Mouse (Mus musculus) liver, embryonic 11.5 days (tissue): ENCODE results near the gene Dnaja3. TPM values are rescaled to one million over a fixed set of nuclear protein-coding genes. Genes with fewer than 3 reads are reported as not detected.
"Not testable (repeated sequence)": the region's sequence is repeated elsewhere in the genome, so short reads cannot be mapped to it uniquely, and the experiment has no call there.

Experiments
- ATAC-seq: fragments of 200-750 bp; cut with Nextera tagmentation; replicated peaks from 2 replicates; pipeline ENCODE4 v1.8.0; 2017; ENCODE audit warnings: moderate number of reproducible peaks, mild to moderate bottlenecking, moderate TSS enrichment, moderate library complexity; ENCODE audit not compliant: low FRiP score
- DNase-seq: peaks from one replicate; pipeline ENCODE4 v3.0.0-alpha.2; 2017; ENCODE audit warnings: low spot score
- H3K27ac ChIP-seq: fragments of 300-500 bp; sonication (generic); 2 replicates; pipeline ENCODE4 v1.5.1; 2014; ENCODE audit warnings: mild to moderate bottlenecking, low read depth, low read length, control low read depth
- H3K27me3 ChIP-seq: fragments of 300-500 bp; sonication (generic); replicated peaks from 2 replicates; pipeline ENCODE4 v1.6.1; 2014; ENCODE audit warnings: low read length, mixed read lengths; ENCODE audit not compliant: control insufficient read depth, insufficient read depth
- H3K36me3 ChIP-seq: fragments of 300-500 bp; sonication (generic); 2 replicates; pipeline ENCODE4 v1.6.1; 2014; ENCODE audit warnings: mild to moderate bottlenecking, low read length, moderate library complexity, mixed read lengths; ENCODE audit not compliant: control insufficient read depth, insufficient read depth
- H3K4me1 ChIP-seq: fragments of 300-500 bp; sonication (generic); replicated peaks from 2 replicates; pipeline ENCODE4 v1.6.1; 2014; ENCODE audit warnings: low read length, mixed read lengths; ENCODE audit not compliant: control insufficient read depth, insufficient read depth
- H3K4me2 ChIP-seq: fragments of 300-500 bp; sonication (generic); 2 replicates; pipeline ENCODE4 v1.6.1; 2014; ENCODE audit warnings: mild to moderate bottlenecking, control low read depth, moderate library complexity
- H3K4me3 ChIP-seq: fragments of 300-500 bp; sonication (generic); 2 replicates; pipeline ENCODE4 v1.5.1; 2014; ENCODE audit warnings: low read depth, low read length, control low read depth
- H3K9ac ChIP-seq: fragments of 300-500 bp; sonication (generic); 2 replicates; pipeline ENCODE4 v1.6.1; 2014; ENCODE audit warnings: low read depth, low read length, control low read depth
- H3K9me3 ChIP-seq: fragments of 300-500 bp; sonication (generic); 2 replicates; pipeline ENCODE4 v1.6.1; 2016; ENCODE audit warnings: low read length, inconsistent platforms, mixed read lengths; ENCODE audit not compliant: control insufficient read depth
- whole genome bisulfite sequencing: fragments of 180-500 bp; shearing (Covaris S2); extraction: QIAGEN DNeasy Blood & Tissue Kit; methylation state at CpG from one replicate; pipeline ENCODE4 v1.1.7; 2014; 5-methylcytosine and 5-hydroxymethylcytosine counted together
- polyA plus RNA-seq: library from polyadenylated mRNA; unstranded; fragments of >200 nt; fragmentation: Nextera tagmentation; extraction: Ambion mirVana; gene quantifications from 2 replicates; pipeline ENCODE4 v1.2.1, GENCODE M21; 2014

Dnaja3 gene
- polyA plus RNA-seq, 1 experiment from 2014 or later = 104 TPM

DNA sequence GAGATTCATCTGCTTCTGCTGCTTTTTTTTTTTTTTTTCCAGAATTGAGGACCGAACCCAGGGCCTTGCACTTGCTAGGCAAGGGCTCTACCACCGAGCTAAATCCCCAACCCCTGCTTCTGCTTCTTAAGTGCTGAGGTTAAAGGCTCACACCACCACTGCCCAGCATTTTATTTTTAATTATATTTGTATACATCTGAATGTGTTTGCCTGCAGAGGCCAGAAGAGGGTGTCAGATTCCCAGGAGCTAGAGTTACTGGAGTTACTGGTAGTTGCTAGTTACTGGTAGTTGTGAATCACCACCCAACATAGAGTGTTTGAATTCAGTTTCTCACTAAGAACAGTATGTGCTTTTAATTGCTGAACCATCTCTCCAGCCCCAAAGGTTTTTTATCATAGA, 100.2 kb downstream of the Dnaja3 start:
- ATAC-seq = no peak
- H3K9me3 ChIP-seq = peaks cover 8% of the 10 kb centered on the region; the same call in 1 of the 2 replicates
- no peaks in the 10 kb centered on the region for H3K4me1 ChIP-seq
- H3K27ac ChIP-seq = no peak overlapping the region
- no peak overlapping the region for H3K4me3 ChIP-seq
- 86% methylated on average over 2 of the region's 2 CpGs for WGBS
- H3K36me3 ChIP-seq = peaks cover 9% of the 10 kb centered on the region; the same call in 1 of the 2 replicates
- H3K9ac ChIP-seq = no peak overlapping the region
- H3K27me3 ChIP-seq = no peaks in the 10 kb centered on the region
- DNase-seq = no peak
- no peak overlapping the region for H3K4me2 ChIP-seq

DNA sequence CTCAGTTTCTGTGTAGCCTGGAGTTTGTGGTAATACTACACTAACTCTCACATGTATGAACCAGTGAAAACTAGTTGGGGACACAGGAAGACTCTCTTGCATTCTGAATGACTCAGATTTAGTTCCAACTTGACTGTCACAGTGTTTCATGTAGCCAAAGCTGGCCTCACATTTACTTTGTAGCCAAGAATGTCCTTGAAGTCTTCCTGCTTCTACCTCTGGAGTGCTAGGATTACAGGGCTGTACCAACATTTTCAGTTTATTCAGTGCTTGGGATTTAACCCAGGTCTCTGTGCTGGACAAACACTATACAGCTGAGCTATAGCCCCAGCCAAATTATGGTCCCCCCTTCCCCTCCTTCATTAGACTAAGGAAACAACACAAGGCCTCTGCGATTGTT, 102.4 kb downstream of the Dnaja3 start:
- Histone ChIP-seq H3K4me1 (no peaks in the 10 kb centered on the region), H3K4me2 (no peak overlapping the region), H3K27ac (no peak overlapping the region), H3K4me3 (no peak overlapping the region), H3K9ac (no peak overlapping the region), H3K36me3 (peaks cover 9% of the 10 kb centered on the region; the same call in 1 of the 2 replicates), H3K9me3 (peaks cover 8% of the 10 kb centered on the region; the same call in 1 of the 2 replicates), H3K27me3 (no peaks in the 10 kb centered on the region)
- WGBS = 97% methylated on average over 1 of the region's 1 CpGs
- ATAC-seq (no peak), DNase-seq (no peak)

- Histone ChIP-seq H3K4me2 (no peak overlapping the region), H3K9ac (no peak overlapping the region), H3K4me3 (no peak overlapping the region), H3K27me3 (no peaks in the 10 kb centered on the region), H3K36me3 (peaks cover 4% of the 10 kb centered on the region; the same call in 1 of the 2 replicates), H3K4me1 (0 out of 2 replicates have a peak, but pooled peaks cover 8% of the 10 kb centered on the region), H3K27ac (no peak overlapping the region), H3K9me3 (no peaks in the 10 kb centered on the region; the same call in 1 of the 2 replicates)
- ATAC-seq (no peak), DNase-seq (no peak)
- WGBS = 87% methylated on average over 3 of the region's 3 CpGs
Observed at GRCm38 (mm10) chr16:4752155-4752554, 112.4 kb downstream of the Dnaja3 start.

GRCm38 (mm10) chr16:4754045-4754444, 114.3 kb downstream of the Dnaja3 start:
- ATAC-seq = no peak
- WGBS = 87% methylated on average over 3 of the region's 3 CpGs
- no peak overlapping the region for H3K27ac ChIP-seq

GRCm38 (mm10) chr16:4756660-4757335, 117.0 kb downstream of the Dnaja3 start:
- WGBS = 3% methylated on average over 30 of the region's 42 CpGs
- peak overlapping the region; percentile 59 for H3K9ac ChIP-seq
- not testable (repeated sequence) for H3K9me3 ChIP-seq, H3K36me3 ChIP-seq, H3K27me3 ChIP-seq, H3K4me1 ChIP-seq
- DNase-seq = peak; percentile 42
- peak; percentile 78 for ATAC-seq
- H3K4me3 ChIP-seq = peak overlapping the region; percentile 54
- H3K27ac ChIP-seq = peak overlapping the region; percentile 38; the same call in 1 of the 2 replicates
- peak overlapping the region; percentile 57 for H3K4me2 ChIP-seq

More at GRCm38 (mm10) chr16:4754045-4754444, 114.3 kb downstream of the Dnaja3 start:
- Histone ChIP-seq H3K9ac (no peak overlapping the region), H3K4me3 (no peak overlapping the region), H3K36me3 (peaks cover 4% of the 10 kb centered on the region; the same call in 1 of the 2 replicates), H3K4me1 (0 out of 2 replicates have a peak, but pooled peaks cover 8% of the 10 kb centered on the region), H3K27me3 (no peaks in the 10 kb centered on the region), H3K4me2 (no peak overlapping the region), H3K9me3 (no peaks in the 10 kb centered on the region; the same call in 1 of the 2 replicates)
- DNase-seq = no peak

Other genes starting within 250 kb of the Dnaja3 start
- gene Adcy9, start 219.5 kb upstream of the Dnaja3 start, polyA plus RNA-seq = 1.6 and 2.1 TPM in 2 replicates
- 8.7 and 8.8 TPM in 2 replicates for gene Srl, start 98.2 kb upstream of the Dnaja3 start, polyA plus RNA-seq
- gene Tfap4, start 80.1 kb upstream of the Dnaja3 start, polyA plus RNA-seq = 23.3 and 25.1 TPM in 2 replicates
- 10.8 and 11.7 TPM in 2 replicates for gene Glis2, start 45.3 kb upstream of the Dnaja3 start, polyA plus RNA-seq
- gene Pam16, start 15.0 kb upstream of the Dnaja3 start, polyA plus RNA-seq = 110 and 116 TPM in 2 replicates
- 9.3 and 9.4 TPM in 2 replicates for gene Vasn, start within 50 bp of the Dnaja3 start, polyA plus RNA-seq
- gene Coro7, start 39.8 kb downstream of the Dnaja3 start, polyA plus RNA-seq = 17.4 and 18.7 TPM in 2 replicates
- gene Nmral1, start 79.4 kb downstream of the Dnaja3 start, polyA plus RNA-seq = 85.6 and 92.2 TPM in 2 replicates
- gene Hmox2, start 86.4 kb downstream of the Dnaja3 start, polyA plus RNA-seq = 66.8 and 75.9 TPM in 2 replicates
- gene Cdip1, start 150.3 kb downstream of the Dnaja3 start, polyA plus RNA-seq = 49.4 and 49.8 TPM in 2 replicates
- gene 4930562C15Rik, start 195.4 kb downstream of the Dnaja3 start, polyA plus RNA-seq = 0.19 and 0.33 TPM in 2 replicates
- gene Ubald1, start 240.3 kb downstream of the Dnaja3 start, polyA plus RNA-seq = 26.4 and 29.9 TPM in 2 replicates
- 50.5 and 52.5 TPM in 2 replicates for gene Mgrn1, start 246.3 kb downstream of the Dnaja3 start, polyA plus RNA-seq